Mouse (Mus musculus) hematopoietic stem cell, adult 5-6 weeks (primary cell): ENCODE results near the gene Trim66. TPM values are rescaled to one million over a fixed set of nuclear protein-coding genes. Genes with fewer than 3 reads are reported as not detected.

Source experiments
- ATAC-seq, 2 experiments: fragments of 125-278 bp in 1 of 2; replicated peaks in 1 of 2; 2 replicates each; pipeline ENCODE4 v1.8.0; 2016 to 2017; ENCODE audit warnings: inconsistent platforms in 2 of 2, mild to moderate bottlenecking in 2 of 2, moderate number of reproducible peaks in 2 of 2, low read depth in 1 of 2, moderate TSS enrichment in 1 of 2; ENCODE audit not compliant: low FRiP score in 2 of 2, poor library complexity in 2 of 2, severe bottlenecking in 2 of 2, insufficient read depth in 1 of 2, low TSS enrichment in 1 of 2
- total RNA-seq: library from RNA; stranded (forward); fragments of 172-1452, 232-1000 nt; gene quantifications from 2 replicates; pipeline ENCODE4 v1.2.3, GENCODE M21; 2017

The Trim66 gene
- 0.06 and 0.30 TPM in 2 replicates for total RNA-seq

DNA sequence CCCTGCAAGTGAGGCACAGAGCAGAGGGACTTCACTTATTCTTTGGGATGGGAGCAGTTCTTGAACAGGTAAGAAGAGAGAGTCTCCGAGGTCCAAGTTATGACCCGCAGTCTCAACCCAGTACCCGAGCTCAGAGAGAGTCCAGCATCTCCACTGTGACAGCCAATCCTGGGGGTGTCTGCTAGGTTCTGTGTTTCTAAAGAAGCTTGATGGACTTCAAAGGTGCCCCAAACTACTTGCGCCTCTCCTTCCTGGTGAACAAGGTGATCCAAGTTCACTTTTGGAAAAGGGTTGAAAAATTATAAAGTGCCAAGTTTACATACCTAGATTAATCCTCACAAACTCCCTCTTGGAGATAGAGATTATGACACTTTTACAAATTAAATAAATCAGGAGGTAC lies at the start of gene Trim66:
TSS of gene Trim66 (minus strand) at position 101 of the 400 bp plus-strand sequence.
- ATAC-seq = no peak

DNA sequence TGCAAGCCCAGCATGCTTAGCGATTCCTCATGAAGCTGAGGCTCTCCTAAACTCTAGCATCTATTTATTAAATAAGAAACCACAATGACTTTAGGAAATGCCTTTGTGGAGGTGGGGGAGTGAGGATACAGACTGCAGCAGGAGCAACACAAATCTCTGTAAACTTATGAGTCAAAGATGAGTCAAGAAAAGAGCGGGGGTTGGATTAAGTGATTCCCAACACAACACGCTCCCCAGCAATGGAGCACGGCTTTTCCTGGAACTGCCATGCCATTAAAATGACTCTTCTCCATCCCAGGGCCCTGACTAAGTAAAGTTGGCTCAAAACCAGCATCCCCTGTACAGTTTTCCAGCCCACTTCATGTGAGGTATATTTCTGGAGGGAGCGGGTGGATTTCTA lies 38.8 kb upstream of the Trim66 start:
- ATAC-seq = no peak

DNA sequence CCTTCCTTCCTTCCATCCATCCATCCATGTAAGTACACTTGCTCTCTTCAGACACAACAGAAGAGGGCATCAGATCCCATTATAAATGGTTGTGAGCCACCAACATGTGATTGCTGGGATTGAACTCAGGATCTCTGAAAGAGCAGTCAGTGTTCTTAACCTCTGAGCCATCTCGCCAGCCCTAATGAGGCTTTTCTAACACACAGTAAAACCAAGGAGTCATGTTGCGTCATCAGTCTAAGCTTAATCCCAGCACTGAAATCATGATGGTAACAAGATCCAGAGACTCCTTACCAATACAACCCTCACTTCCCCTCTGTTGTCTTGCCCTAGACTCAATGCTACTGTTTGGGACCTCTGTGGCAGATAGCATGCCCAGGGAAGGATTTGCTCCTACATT lies 38.3 kb upstream of the Trim66 start:
- ATAC-seq = no peak

DNA sequence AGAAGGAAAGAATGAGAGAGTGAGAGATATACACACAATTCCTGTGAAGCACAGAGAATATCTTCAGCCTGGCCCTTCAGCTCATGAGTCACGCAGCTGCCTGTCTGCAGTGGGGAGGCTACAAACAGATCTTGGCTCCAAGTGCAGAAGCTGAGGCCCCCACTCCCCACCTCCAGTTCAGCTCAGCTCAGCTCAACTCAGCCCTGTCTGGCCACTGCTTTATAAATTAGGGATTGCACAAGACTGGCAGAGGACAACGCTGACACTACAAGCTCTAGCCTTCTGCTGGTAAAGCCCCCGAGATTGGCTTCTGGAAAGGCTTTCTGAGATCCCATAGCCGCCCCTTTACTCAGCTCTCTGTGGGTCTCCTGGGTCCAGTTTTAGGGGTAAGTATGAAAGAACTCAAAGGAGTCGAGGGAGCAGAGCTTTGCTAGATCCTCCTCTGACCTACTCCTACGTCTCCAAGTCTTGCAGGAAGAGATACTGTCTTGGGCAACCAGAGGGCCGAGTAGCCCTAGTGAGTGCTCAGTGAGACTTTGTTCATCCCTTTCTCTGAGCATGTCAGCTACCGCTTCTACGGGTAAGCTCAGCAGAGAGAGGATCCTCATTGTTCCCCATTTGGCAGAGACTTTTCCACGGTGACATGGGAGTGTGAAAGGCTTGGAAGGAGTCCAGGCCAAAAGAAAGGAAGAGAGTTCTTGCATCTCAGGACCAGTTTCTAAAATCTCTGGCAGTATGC lies 37.5 kb upstream of the Trim66 start:
- ATAC-seq = no peak

DNA sequence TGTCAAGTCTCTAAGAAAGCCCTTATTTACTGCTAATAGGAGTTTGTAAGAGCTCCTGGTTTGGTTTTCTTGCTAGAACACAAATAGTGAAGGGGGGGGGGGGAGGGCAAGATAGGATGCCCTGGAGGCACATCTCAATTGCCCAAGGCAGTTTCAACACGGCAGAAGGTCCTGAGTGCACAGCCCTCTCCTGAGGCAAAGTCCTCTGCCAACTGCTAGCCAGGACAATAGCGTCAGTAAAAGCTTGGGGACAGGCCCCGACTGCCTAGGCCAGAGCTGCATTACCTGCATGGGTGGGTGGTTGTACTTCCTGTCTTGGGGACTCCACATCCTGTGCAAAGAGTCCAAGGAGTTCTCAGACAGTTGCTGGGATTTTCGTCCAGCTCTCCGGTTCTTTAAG lies 36.9 kb upstream of the Trim66 start:
- no peak for ATAC-seq

DNA sequence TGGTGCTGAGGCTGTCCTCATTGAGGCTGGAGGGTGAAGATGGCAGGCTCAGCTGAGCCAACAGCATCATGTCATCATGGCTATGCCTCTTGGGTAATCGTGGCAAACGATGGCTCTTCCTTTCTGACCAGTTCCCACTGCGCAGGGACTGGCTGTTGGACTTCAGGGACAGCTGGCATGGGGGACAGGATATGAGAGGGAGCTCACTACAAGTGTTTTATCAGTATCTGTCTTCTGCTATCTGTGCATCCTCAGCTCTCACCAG lies 34.4 kb upstream of the Trim66 start:
- ATAC-seq = no peak

DNA sequence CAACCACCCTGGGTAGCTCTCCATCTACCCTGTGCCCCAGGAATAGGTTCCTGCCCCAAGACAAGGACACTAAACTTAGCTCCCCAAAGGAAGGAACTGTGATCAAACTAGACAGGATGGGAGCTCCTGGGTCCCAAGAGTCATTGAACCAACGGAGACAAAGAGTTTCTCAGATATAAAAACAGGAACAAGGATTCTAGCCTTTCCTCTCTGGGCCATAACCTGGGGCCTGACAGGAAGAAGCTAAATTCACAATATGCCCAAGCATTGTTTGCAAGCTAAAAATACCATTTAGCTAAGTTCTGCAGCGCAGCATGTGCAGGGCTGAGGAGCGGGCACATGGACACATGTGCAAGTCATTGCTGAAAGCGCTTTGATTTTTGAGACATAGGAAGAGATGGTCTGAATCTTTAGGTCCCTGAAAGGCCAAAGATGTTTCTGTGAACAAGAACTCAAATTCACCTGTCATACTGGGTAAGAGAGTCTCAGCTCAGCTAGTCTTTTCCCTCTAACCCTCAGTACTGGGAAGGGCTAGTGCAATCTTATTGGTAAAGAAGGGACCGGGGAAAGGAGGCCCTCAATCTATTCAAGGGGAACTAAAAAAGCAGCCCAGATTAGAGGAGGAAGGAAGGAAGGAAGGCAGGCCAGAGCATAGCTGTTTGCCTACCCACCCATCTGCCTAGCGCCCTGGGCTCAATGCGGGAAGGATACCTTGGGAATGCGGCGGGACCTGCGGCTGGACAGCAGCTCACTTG lies 33.9 kb upstream of the Trim66 start:
- peak; percentile 17 to 43; a peak in 2 of 4 replicates for ATAC-seq

DNA sequence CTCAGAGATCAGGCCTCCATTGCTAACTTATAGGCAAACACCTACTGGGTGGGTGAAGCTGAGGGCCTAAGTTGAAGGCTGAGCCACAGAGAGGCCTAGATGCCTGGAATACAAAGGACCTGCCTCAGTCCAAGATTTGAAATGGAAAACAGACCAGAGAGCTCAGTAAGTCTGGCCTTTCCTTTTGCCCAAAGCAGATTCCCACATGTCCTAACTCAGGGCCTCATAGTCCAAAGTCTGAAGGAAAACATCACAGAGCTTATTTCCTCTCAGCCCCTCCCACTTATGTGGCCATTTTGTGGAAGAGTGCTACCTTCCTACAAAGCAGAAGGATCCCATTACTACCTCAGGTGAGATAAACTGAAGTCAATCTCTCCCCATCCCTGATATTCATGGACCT lies 33.0 kb upstream of the Trim66 start:
- ATAC-seq = no peak

DNA sequence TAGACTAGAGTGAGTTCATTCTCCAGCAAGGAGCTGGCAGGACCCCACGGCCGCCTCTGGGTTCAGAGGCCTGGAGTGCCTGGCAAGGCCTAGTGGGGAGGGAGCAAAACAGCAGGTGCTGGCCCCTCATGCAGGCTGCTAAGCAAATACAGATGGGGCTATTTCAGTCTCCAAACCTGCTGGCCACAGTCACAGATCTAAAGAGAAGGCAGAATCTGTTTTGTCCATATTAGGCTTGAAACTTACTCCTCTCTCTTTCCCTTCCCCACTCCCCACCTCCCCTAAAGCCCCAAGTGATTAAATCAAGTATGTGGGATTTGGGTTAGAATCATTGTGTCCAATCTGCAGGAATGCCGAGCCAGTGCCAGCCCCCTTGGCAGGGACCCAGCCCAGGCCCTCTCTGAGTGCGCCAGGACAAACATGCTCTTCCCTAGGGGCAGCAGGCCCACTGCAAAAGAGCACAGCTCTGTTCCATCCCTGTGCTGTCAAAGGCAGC lies 28.6 kb upstream of the Trim66 start:
- no peak for ATAC-seq

DNA sequence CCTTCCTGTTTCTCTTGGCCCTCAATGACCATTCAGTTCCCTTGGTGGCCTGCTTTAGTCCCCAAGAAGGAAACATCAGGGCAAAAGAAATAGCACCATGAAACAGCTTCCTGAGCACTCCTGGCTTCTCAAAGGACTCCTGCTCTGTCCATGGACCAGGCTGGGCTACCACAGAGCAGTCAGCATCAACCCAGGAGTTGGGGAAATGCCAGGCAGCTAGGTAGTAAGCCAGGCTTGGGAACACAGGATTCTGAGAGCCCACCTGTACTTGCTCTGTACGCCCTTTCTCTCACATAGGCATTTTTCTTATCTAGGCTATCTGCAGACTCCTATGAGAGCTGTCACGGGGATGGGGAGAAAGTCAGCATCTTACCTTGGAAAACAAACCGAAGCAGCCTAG lies 27.0 kb upstream of the Trim66 start:
- no peak for ATAC-seq

DNA sequence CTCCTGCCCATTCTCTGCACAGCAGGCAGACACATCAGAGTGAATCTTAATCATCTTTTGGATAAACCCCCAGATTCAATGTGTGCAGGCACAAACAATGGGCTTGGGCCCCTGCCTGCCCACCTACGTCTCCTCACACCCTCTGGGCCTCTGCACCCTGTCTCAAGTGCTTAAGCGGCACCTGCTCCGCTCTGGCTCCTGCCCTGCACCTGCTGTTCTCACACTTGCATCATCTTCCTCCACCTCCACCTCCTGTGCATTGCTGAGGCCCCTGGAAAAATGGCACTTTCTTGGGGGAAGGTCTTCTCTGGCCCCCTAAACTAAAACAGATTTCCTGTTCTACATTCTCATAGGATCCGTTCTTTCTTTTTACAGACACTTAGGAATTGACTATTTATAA lies 26.0 kb upstream of the Trim66 start:
- no peak for ATAC-seq

DNA sequence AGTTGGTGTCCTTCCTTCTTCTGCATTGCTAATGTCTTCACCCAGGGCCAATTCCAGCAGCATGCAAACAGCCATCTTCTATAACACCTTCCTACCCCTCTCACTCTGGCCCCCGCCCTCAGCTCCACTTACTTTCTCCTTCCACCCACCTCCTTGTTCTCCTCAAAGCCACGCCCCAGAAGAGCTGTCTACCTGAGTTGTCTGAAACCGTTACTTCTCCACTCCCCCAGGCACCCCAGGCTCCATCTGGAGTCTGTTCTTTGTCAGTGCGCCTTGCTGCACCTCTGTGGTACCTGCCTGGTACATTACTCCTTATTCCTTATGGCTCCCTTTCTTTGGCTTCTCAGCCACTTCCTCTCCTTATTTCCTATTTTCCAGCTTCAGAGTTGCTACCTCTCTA lies 25.2 kb upstream of the Trim66 start:
- ATAC-seq = no peak

DNA sequence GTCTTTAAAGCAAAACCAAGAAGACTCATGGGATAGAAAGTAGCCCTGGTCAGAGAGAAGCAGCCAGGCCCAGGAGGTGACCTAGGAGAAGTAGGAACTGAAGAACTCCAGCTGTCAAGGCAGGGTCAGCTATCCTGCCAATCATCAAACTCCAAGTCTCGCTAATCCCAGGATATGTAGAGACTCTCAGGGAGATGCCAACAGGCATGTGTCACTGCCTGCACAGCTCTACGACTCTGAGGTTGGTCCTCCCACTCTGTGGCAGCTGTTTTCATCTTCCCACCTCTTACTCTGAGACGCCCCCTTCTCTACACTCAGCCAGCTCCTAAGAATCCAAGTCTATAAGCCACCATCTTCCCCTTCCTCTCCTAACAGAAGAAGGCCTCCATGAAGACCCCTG lies 24.8 kb upstream of the Trim66 start:
- ATAC-seq = no peak

DNA sequence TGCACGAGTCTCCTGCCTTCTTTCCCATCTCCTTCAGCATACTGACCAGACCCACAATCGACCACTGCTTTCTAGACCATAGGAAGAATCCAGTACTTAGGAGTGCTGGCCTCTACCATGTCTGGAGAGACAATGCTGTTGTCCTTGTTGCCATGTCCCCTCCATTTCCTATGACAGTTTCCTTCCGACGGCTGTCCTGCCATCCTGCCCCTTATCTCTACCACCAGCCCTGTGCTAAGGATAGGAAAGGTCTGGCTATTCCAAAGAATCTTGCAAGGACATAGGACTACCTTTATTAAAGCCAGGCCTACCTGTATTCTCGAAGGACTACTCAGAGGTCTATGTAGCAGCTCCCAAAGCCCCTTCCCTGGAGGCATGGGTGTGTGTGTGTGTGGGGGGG lies 23.6 kb upstream of the Trim66 start:
- ATAC-seq = no peak

DNA sequence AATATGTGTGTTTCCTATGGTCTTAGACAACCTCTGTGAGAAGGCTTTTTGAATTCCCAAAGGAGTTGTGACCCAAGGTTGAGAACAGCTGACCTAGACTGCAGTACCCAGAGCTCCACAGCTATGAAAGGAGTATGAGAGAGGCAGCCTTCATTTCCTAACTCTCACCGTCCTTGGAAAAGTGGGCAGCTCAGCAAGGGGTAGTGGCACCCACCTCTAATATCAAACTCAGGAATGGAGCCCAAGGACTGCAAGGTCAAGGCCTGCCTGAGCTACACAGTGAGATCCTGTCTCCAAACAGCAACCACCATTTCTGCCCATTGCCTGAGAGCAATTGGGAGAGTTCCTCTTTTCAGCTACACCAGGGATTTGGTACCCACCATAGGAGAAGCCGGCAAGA lies 21.8 kb upstream of the Trim66 start:
- ATAC-seq = no peak

DNA sequence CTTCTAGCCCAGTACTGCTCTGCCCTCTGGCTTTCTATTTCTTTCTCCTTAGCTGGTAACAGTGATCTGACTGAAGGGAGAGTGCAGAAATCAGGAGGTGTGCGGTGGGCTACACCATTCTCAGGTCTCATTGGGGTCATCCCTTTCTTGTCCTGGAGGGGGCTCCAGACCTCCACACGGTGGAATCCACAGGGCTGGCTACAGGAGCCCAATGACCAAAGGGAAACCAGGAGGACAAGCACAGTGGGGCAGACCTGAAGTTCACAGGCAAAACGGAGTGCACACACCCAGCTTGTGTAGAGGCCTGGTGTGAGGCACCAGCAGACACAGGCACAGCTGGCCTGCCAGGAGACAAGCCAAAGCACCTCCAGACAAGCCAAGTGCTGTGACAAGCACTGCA lies 20.4 kb upstream of the Trim66 start:
- peak; percentile 54 to 66 for ATAC-seq

DNA sequence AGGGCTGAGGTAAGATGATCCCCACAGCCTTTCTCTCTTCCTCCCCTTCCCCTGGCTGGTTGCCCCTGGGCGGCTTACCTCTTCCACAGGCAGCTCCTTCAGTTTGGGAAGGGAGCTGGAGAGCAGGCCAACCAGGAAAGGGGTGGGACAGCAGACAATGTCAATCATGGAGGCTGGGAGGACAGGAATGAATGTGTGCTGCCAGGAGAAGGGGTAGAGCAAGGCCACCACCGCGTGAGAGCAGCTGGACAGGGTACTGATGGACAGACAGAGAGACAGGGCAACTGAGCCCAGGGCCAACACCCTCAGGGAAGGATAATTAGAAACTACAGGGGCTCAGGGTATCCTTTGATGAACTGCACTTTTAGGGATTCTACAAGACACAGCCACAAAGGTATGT lies 19.6 kb upstream of the Trim66 start:
- no peak for ATAC-seq

DNA sequence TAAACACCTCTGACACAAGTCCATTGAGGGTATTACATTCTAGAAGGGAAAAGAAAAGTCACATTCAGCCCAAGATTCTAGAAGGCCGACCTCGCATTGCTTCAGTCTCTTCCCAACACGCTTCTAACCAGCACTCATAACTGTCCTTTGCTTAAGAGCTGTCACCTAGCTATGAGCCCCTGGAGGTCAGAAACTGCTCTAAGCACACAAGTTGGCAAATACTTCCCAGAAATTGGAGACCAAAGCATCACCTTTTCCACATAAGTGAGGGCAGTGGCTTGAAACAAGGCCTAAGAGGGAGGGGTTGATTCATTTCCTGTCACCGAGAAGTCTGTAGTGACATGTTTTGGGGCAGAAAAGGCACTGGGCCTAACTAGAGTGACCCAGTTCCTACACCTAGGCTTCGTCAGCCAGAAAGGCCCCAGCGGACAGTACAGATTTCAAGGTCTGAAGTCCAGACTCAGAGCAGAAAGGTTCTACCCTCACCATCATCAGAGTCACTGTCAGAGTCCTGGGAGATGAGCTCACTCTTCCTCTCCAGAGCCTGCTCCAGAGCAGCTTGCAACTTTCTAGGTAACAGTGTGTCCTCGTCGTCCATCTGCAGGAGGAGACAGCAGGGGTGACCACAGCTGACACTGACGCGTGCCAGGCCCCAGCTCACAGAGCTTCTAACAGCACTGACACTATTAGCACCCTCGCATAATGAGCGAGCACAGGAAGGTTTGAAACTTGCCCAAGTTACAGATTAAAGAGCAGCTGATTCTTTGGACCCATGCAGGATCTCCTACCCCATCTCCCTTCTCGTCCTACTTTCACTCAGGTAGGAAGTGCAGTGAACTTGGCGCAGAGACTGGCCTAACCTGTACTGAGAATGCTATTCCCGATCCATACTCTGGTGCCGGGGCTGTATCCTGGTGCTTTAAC lies 18.1 kb upstream of the Trim66 start:
- ATAC-seq = no peak
